Mouse (Mus musculus) cortical plate, adult 2 months (tissue): Measurements from ENCODE around the gene Atp8a1.

Experiments
- CTCF ChIP-seq: fragments of 200-500 bp; IDR thresholded peaks from 2 replicates; pipeline ENCODE4 v1.5.1; 2011; ENCODE audit warnings: mild to moderate bottlenecking, control low read depth, low read length; ENCODE audit not compliant: insufficient read depth; ENCODE audit errors: extremely low read depth
- POLR2A ChIP-seq: fragments of 200-500 bp; IDR thresholded peaks from 2 replicates; pipeline ENCODE4 v1.6.1; 2011; ENCODE audit warnings: mild to moderate bottlenecking, low read length, control low read depth; ENCODE audit not compliant: insufficient read depth; ENCODE audit errors: extremely low read depth

GRCm38 (mm10) chr5:67733150-67733549 is 114.1 kb downstream of the Atp8a1 start:
- no peak for TF ChIP-seq POLR2A
- no peak for TF ChIP-seq CTCF
